Mouse (Mus musculus) lung, embryonic 16.5 days (tissue): ENCODE results near the gene Prrc2b. TPM values are rescaled to one million over a fixed set of nuclear protein-coding genes. Genes with fewer than 3 reads are reported as not detected.

Experiments used
- ATAC-seq: fragments of 200-750 bp; cut with Nextera tagmentation; 2 replicates; pipeline ENCODE4 v1.8.0; 2017; ENCODE audit warnings: low read depth, mild to moderate bottlenecking, moderate library complexity
- H3K27ac ChIP-seq: fragments of 300-500 bp; sonication (generic); 2 replicates; pipeline ENCODE4 v1.5.1; 2014; ENCODE audit warnings: mild to moderate bottlenecking, control low read depth, low read length
- H3K27me3 ChIP-seq: fragments of 300-500 bp; sonication (generic); 2 replicates; pipeline ENCODE4 v1.6.1; 2014; ENCODE audit warnings: low read depth, low read length, mixed read lengths; ENCODE audit not compliant: control insufficient read depth, insufficient read depth
- H3K36me3 ChIP-seq: fragments of 300-500 bp; sonication (generic); 2 replicates; pipeline ENCODE4 v1.6.1; 2014; ENCODE audit warnings: low read length; ENCODE audit not compliant: control insufficient read depth, insufficient read depth
- H3K4me1 ChIP-seq: fragments of 300-500 bp; sonication (generic); replicated peaks from 2 replicates; pipeline ENCODE4 v1.6.1; 2014; ENCODE audit warnings: low read length, mixed read lengths; ENCODE audit not compliant: control insufficient read depth, insufficient read depth
- H3K4me2 ChIP-seq: fragments of 300-500 bp; sonication (generic); 2 replicates; pipeline ENCODE4 v1.6.1; 2014; ENCODE audit warnings: low read depth, low read length, control low read depth
- H3K4me3 ChIP-seq: fragments of 300-500 bp; sonication (generic); 2 replicates; pipeline ENCODE4 v1.5.1; 2014; ENCODE audit warnings: mild to moderate bottlenecking, low read length, control low read depth
- H3K9ac ChIP-seq: fragments of 300-500 bp; sonication (generic); 2 replicates; pipeline ENCODE4 v1.6.1; 2014; ENCODE audit warnings: low read length, control low read depth
- H3K9me3 ChIP-seq: fragments of 300-500 bp; sonication (generic); 2 replicates; pipeline ENCODE4 v1.6.1; 2016; ENCODE audit warnings: low read length; ENCODE audit not compliant: control insufficient read depth
- WGBS: fragments of 180-500 bp; shearing (Covaris S2); extraction: QIAGEN DNeasy Blood & Tissue Kit; methylation state at CpG from one replicate; pipeline ENCODE4 v1.1.7; 2014; 5-methylcytosine and 5-hydroxymethylcytosine counted together
- polyA plus RNA-seq: library from polyadenylated mRNA; unstranded; fragments of >200 nt; fragmentation: Nextera tagmentation; extraction: Ambion mirVana; gene quantifications from 2 replicates; pipeline ENCODE4 v1.2.1, GENCODE M21; 2015

The Prrc2b gene
- polyA plus RNA-seq, 1 experiment from 2014 or later: 26.9 TPM

DNA sequence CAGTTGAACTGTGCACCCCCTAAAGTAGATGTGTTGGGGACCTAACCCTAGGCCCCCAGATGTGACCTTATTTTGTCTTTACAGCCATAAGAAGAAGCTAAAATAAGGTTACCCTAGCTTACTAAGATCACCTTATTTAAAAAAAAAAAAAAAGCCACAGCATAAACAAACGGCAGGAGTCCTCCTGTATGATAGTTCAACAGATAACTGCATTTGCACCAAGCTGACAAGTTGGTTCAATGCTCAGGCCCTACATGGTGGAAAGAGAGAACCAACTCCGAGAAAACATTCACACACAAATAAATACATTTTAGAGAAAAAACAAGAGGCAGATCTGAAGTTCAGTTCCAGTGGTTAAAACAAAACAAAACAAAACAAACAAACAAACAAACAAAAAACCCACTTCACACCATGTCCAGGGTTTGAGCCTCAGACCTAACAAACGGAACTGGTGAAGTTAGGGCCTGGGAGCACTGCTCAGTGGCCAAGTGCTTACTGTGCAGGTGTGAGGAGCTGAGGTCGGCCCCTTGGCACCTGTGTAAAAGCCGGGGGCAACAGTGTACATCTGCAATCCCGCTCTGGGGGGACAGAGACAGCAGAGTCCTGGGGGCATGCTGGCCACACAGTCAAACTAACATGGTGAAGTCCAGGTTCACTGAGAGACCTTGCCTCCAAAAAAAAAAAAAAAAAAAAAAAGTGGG lies 18.9 kb upstream of the Prrc2b start:
- Histone ChIP-seq H3K27me3 (no peaks in the 10 kb centered on the region), H3K4me2 (no peak overlapping the region), H3K4me1 (peaks cover 5% of the 10 kb centered on the region; the same call in 1 of the 2 replicates)

DNA sequence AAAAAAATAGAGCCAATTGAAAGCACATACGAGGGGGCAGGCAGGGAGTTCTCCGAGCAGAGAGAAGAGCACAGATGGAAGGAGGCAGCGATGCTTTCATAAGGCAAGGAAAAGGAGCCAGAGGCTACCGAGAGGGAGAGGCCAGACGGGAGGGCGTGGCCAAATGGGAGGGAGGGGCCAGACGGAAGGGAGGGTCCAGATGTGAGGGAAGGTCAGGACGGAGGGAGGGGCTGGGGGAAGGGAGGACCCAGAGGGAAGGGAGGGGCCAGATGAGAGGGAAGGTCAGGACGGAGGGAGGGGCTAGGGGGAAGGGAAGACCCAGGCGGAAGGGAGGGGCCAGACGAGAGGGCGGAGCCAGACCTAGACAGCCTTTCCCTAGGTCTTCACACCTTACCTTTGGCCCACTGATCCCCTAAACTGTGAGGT lies 18.3 kb upstream of the Prrc2b start:
- 6% methylated on average over 12 of the region's 12 CpGs for WGBS
- H3K27me3 ChIP-seq: no peaks in the 10 kb centered on the region
- no peak overlapping the region for H3K27ac ChIP-seq
- H3K9me3 ChIP-seq: no peaks in the 10 kb centered on the region
- H3K9ac ChIP-seq: no peak overlapping the region
- no peak overlapping the region for H3K4me3 ChIP-seq
- H3K36me3 ChIP-seq: no peaks in the 10 kb centered on the region
- 0 out of 2 replicates have a peak overlapping the region, but pooled peaks have one; percentile 2 for H3K4me2 ChIP-seq
- peak; percentile 13; the same call in 1 of the 2 replicates for ATAC-seq
- peaks cover 8% of the 10 kb centered on the region; the same call in 1 of the 2 replicates for H3K4me1 ChIP-seq

More for the DNA sequence above, 18.9 kb upstream of the Prrc2b start:
- Histone ChIP-seq H3K36me3 (no peaks in the 10 kb centered on the region), H3K9ac (no peak overlapping the region), H3K4me3 (no peak overlapping the region), H3K27ac (no peak overlapping the region), H3K9me3 (no peaks in the 10 kb centered on the region)
- no peak for ATAC-seq
- 64% methylated on average over 6 of the region's 6 CpGs for WGBS

GRCm38 (mm10) chr2:32134039-32134438 lies 16.8 kb upstream of the Prrc2b start:
- 4% methylated on average over 2 of the region's 2 CpGs for WGBS

DNA sequence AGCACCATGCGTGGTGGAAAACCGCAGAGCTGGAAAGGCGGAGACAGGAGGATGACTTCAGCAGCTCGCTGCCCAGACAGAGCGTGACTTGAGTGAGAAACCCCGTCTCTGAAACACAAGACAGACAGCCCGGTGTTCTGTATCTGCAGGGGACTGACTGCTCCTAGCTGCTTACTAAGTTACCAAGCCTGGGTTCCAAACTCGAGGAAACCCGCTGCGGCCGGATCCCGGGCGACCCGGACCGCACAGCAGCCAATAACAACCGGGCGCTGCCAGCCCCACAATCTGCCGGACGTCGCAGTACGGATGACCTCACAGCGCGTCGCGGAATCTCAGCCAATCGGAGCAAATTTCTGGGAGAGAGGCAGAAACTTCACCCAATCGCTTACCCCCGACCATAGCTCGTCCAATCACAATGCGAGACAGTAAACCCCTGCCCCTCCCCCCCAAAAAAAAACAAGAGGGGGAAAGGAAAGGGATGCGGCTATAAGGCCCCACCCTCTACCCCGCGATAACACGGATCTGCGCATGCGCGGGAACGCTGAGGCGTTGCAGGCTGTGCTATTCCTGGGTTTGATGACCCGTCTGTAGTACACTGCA lies 13.1 kb upstream of the Prrc2b start:
- peak overlapping the region; percentile 80 for H3K27ac ChIP-seq
- no peaks in the 10 kb centered on the region for H3K36me3 ChIP-seq
- H3K4me3 ChIP-seq: peak overlapping the region; percentile 67
- H3K4me1 ChIP-seq: peaks cover 8% of the 10 kb centered on the region; the same call in 1 of the 2 replicates
- peak; percentile 96 for ATAC-seq
- WGBS: under 1% methylated on average over 40 of the region's 40 CpGs
- no peaks in the 10 kb centered on the region for H3K9me3 ChIP-seq
- peak overlapping the region; percentile 71 for H3K9ac ChIP-seq
- H3K27me3 ChIP-seq: no peaks in the 10 kb centered on the region
- peak overlapping the region; percentile 84 for H3K4me2 ChIP-seq

More at GRCm38 (mm10) chr2:32134039-32134438, 16.8 kb upstream of the Prrc2b start:
- no peak overlapping the region for H3K9ac ChIP-seq
- H3K36me3 ChIP-seq: no peaks in the 10 kb centered on the region
- H3K4me1 ChIP-seq: peaks cover 8% of the 10 kb centered on the region; the same call in 1 of the 2 replicates
- no peaks in the 10 kb centered on the region for H3K27me3 ChIP-seq
- no peaks in the 10 kb centered on the region for H3K9me3 ChIP-seq
- no peak overlapping the region for H3K4me3 ChIP-seq
- ATAC-seq: no peak
- no peak overlapping the region for H3K4me2 ChIP-seq
- H3K27ac ChIP-seq: no peak overlapping the region

DNA sequence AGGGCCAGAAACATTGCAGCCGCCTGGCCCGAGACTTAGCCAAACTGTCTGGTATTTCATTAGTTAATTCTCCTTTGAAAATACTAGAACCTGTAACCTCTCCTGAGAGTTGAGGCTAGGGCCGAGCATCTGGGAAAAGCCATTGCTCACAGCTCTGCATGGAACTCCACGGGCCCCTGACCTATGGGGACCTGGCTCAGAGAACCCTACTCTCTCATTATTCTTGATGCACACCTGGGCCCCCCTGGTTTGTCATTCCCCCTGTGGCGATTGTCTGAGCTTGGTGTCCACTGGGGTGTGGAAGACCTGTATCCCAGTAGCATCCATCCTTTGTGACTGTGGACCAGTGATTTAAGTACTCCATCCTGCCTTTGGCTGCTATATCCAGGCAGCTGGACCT lies 11.5 kb upstream of the Prrc2b start:
- Histone ChIP-seq H3K27ac (no peak overlapping the region), H3K9me3 (no peaks in the 10 kb centered on the region), H3K4me2 (no peak overlapping the region), H3K9ac (no peak overlapping the region), H3K27me3 (no peaks in the 10 kb centered on the region), H3K4me3 (no peak overlapping the region), H3K4me1 (peaks cover 8% of the 10 kb centered on the region; the same call in 1 of the 2 replicates), H3K36me3 (no peaks in the 10 kb centered on the region)
- ATAC-seq: no peak
- WGBS: 71% methylated on average over 5 of the region's 5 CpGs

DNA sequence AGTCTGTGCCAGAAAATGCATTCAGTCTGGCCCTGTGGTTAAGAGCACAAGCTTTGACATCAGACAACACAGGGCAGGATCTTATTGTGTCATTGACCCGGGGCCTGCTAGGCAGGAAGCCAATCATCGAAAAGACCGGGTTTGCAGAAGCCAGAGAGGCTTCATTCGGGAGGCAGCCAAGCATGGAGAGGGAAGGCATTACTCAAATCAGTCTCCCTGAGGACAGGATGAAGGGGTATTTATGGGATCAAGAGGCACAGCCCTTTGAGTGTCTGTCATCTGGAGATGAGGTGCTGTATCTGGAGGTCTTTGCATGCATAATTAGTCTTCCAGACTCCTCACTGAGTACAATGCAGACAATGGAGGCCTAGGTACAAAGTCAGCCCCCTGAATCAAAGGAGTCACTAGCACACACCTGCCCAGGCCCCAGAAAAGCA lies 10.4 kb upstream of the Prrc2b start:
- Histone ChIP-seq H3K27me3 (no peaks in the 10 kb centered on the region), H3K9me3 (no peaks in the 10 kb centered on the region), H3K9ac (no peak overlapping the region), H3K27ac (no peak overlapping the region), H3K4me1 (peaks cover 8% of the 10 kb centered on the region; the same call in 1 of the 2 replicates), H3K36me3 (no peaks in the 10 kb centered on the region), H3K4me2 (no peak overlapping the region), H3K4me3 (no peak overlapping the region)
- ATAC-seq: no peak
- 47% methylated on average over 4 of the region's 4 CpGs for WGBS

- peaks cover 8% of the 10 kb centered on the region; the same call in 1 of the 2 replicates for H3K4me1 ChIP-seq
- H3K9ac ChIP-seq: no peak overlapping the region
- 50% methylated on average over 6 of the region's 6 CpGs for WGBS
- no peaks in the 10 kb centered on the region for H3K27me3 ChIP-seq
- H3K4me3 ChIP-seq: no peak overlapping the region
- no peaks in the 10 kb centered on the region for H3K36me3 ChIP-seq
- no peak overlapping the region for H3K4me2 ChIP-seq
- H3K27ac ChIP-seq: no peak overlapping the region
- no peak for ATAC-seq
- no peaks in the 10 kb centered on the region for H3K9me3 ChIP-seq
These were observed 9.3 kb upstream of the Prrc2b start for GRCm38 (mm10) chr2:32141602-32142001.

DNA sequence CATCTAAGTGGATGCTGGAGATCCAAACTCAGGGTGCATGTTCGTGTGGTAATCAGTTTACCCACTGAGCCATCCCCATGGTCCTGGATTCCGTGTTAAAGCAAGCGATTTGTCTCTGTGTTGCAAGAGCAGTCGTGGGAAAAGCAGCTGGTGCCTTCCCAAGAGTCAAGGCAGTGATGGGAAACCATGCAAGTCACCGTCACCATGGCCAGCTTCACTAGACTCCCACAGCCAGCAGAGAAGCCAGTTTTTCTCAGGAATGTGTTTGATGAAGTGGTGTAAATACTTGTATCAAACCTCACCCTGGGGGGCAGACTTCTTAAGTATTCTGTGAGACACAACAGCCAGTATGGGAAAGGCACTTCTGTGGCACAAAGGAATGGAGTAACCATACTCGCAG lies 8.5 kb upstream of the Prrc2b start:
- no peak overlapping the region for H3K4me2 ChIP-seq
- H3K36me3 ChIP-seq: no peaks in the 10 kb centered on the region
- H3K4me1 ChIP-seq: peaks cover 5% of the 10 kb centered on the region; the same call in 1 of the 2 replicates
- ATAC-seq: no peak
- no peaks in the 10 kb centered on the region for H3K9me3 ChIP-seq
- no peaks in the 10 kb centered on the region for H3K27me3 ChIP-seq
- H3K4me3 ChIP-seq: no peak overlapping the region
- no peak overlapping the region for H3K27ac ChIP-seq
- WGBS: 45% methylated on average over 6 of the region's 6 CpGs
- no peak overlapping the region for H3K9ac ChIP-seq

DNA sequence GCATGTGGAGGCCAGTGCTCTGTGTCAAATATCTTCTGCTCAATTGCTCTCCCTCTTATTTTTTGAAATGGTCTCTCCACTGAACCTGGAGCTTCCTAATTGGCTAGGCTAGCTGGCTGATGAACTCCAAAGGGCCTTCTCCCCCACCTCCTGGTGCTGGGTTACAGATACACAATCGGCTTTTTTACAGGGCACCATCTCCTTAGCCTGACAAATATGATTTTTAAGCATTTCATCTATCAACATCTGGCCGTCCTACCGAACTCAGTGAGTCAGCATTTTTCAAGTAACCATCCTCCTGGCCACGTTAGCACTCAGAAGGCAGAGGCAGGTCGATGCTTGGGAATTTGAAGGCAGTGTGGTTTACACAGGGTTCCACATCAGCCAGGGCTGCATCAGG lies 6.2 kb upstream of the Prrc2b start:
- H3K4me1 ChIP-seq: peaks cover 5% of the 10 kb centered on the region; the same call in 1 of the 2 replicates
- WGBS: 70% methylated on average over 5 of the region's 5 CpGs
- H3K4me3 ChIP-seq: no peak overlapping the region
- no peaks in the 10 kb centered on the region for H3K9me3 ChIP-seq
- H3K4me2 ChIP-seq: no peak overlapping the region
- no peaks in the 10 kb centered on the region for H3K27me3 ChIP-seq
- no peak for ATAC-seq
- H3K27ac ChIP-seq: no peak overlapping the region
- no peaks in the 10 kb centered on the region for H3K36me3 ChIP-seq
- H3K9ac ChIP-seq: no peak overlapping the region
